Mouse (Mus musculus) ES-Bruce4 (cell line): Measurements from ENCODE around the gene Creld2.

Source experiments
- CTCF ChIP-seq: IDR thresholded peaks from one replicate; pipeline ENCODE4 v1.8.1; 2011; ENCODE audit warnings: low read depth, low read length
- EP300 ChIP-seq: IDR thresholded peaks from 2 replicates; pipeline ENCODE4 v1.6.1; 2011; ENCODE audit warnings: low read depth, low read length; ENCODE audit not compliant: insufficient read depth

DNA sequence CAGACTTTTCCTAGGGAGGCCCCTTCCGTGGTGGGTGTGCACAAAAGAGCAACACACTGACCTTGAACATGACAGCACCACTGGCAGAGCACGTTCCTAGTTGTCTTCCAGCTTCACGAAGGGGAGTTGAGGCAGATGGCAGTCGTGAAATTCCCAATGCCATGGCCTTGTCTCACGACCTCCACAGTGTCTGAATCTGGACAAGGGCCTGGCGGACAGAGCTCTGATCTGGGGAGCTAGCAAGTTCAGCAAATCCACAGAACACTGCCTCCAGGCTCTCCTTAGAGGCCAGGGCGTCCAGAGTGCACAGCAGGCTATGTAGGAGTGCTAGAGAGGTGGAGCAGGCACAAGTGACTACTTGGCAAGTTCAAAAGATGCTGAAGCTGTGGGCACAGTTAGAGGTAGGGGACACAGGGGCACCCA lies 47.5 kb downstream of the Creld2 start:
- peak; percentile 83 for TF ChIP-seq EP300
- no peak for TF ChIP-seq CTCF
